Comparison of ENCODE assay signal across 25 mouse cellular contexts in genomic region chr1:33763826-33764225, GRCm38 (mm10). TPM values are rescaled to one million over a fixed set of nuclear protein-coding genes. Genes with fewer than 3 reads are reported as not detected.
DNase-seq lines count a peak whose midpoint lies in the region; ATAC-seq lines count a peak whose summit lies in the region.
"Had no signal": no experiment of that assay in that cellular context is flagged by ENCODE, and none has a peak within 500 bp of the region (broad histone marks: within the 10 kb centered on the region; RNA-seq: fewer than 3 reads in every experiment).

No protein-coding gene starts in this region.

- no peaks in the 10 kb centered on the region for H3K9me3 ChIP-seq in kidney, embryonic 14.5 days (ENCODE audit: control insufficient read depth, low read length)
- no peaks in the 10 kb centered on the region for H3K9me3 ChIP-seq in embryonic facial prominence, embryonic 12.5 days
- H3K9me3 ChIP-seq: embryonic facial prominence, embryonic 15.5 days; forebrain, embryonic 10.5 days; G1E; heart, embryonic 10.5 days; hindbrain, embryonic 13.5 days; intestine, embryonic 15.5 days had no signal

- H3K27me3 ChIP-seq in kidney, embryonic 14.5 days (ENCODE audit: control insufficient read depth, insufficient read depth, low read length) = no peaks in the 10 kb centered on the region
- no peaks in the 10 kb centered on the region for H3K27me3 ChIP-seq in embryonic facial prominence, embryonic 12.5 days
- H3K27me3 ChIP-seq: embryonic facial prominence, embryonic 15.5 days; hindbrain, embryonic 13.5 days; intestine, embryonic 15.5 days had no signal

- no peaks in the 10 kb centered on the region for H3K4me1 ChIP-seq in kidney, embryonic 14.5 days (ENCODE audit: control insufficient read depth, insufficient read depth, low read length)
- H3K4me1 ChIP-seq in embryonic facial prominence, embryonic 12.5 days = peaks cover 4% of the 10 kb centered on the region; the same call in 1 of the 2 replicates
- H3K4me1 ChIP-seq: embryonic facial prominence, embryonic 15.5 days; heart, embryonic 10.5 days; hindbrain, embryonic 13.5 days; intestine, embryonic 15.5 days had no signal

- H3K27ac ChIP-seq in kidney, embryonic 14.5 days (ENCODE audit: low read depth, low read length) = 0 out of 2 replicates have a peak overlapping the region, but pooled peaks have one; percentile 26
- no peak overlapping the region for H3K27ac ChIP-seq in embryonic facial prominence, embryonic 12.5 days
- H3K27ac ChIP-seq: embryonic facial prominence, embryonic 15.5 days; forebrain, embryonic 10.5 days; heart, embryonic 10.5 days; hindbrain, embryonic 13.5 days; intestine, embryonic 15.5 days had no signal

- peak; percentile 45 for ATAC-seq in kidney, embryonic 14.5 days (ENCODE audit: low FRiP score, low TSS enrichment)
- ATAC-seq in embryonic facial prominence, embryonic 12.5 days (ENCODE audit: insufficient number of reproducible peaks, insufficient read depth, low FRiP score, low TSS enrichment) = 0 out of 2 replicates have a peak, but pooled peaks have one; percentile 77
- ATAC-seq: CD4-positive, CD25-positive, alpha-beta regulatory T cell, adult 4 months; forebrain, embryonic 14.5 days; intestine, embryonic 15.5 days had no signal

- H3K4me2 ChIP-seq in kidney, embryonic 14.5 days (replicated peaks; ENCODE audit: low read depth, low read length) = no peak overlapping the region
- H3K4me2 ChIP-seq in embryonic facial prominence, embryonic 12.5 days (replicated peaks) = no peak overlapping the region
- H3K4me2 ChIP-seq: embryonic facial prominence, embryonic 15.5 days; hindbrain, embryonic 13.5 days; intestine, embryonic 15.5 days had no signal

- H3K4me3 ChIP-seq in kidney, embryonic 14.5 days (ENCODE audit: low read length) = no peak overlapping the region
- no peak overlapping the region for H3K4me3 ChIP-seq in embryonic facial prominence, embryonic 12.5 days
- H3K4me3 ChIP-seq: embryonic facial prominence, embryonic 15.5 days; erythroblast, embryonic 14.5 days; forebrain, embryonic 10.5 days; heart, embryonic 10.5 days; hindbrain, embryonic 13.5 days; intestine, embryonic 15.5 days had no signal

- peaks cover 28% of the 10 kb centered on the region; the same call in 1 of the 2 replicates for H3K36me3 ChIP-seq in kidney, embryonic 14.5 days (ENCODE audit: control insufficient read depth, insufficient read depth, low read length)
- H3K36me3 ChIP-seq in embryonic facial prominence, embryonic 12.5 days = peaks cover 20% of the 10 kb centered on the region

- 30% methylated on average over 2 of the region's 2 CpGs for WGBS in kidney, embryonic 14.5 days
- 36% methylated on average over 2 of the region's 2 CpGs for WGBS in embryonic facial prominence, embryonic 12.5 days

- DNase-seq in embryo, embryonic 10 days (ENCODE audit: low spot score) = peak; percentile 55
- DNase-seq in embryo, embryonic 9.5 days (ENCODE audit: extremely low spot score) = no peak
- DNase-seq in kidney, adult 9 months = no peak
- DNase-seq in embryo, embryonic 10.5 days (ENCODE audit: low spot score) = peak; percentile 51
- no peak for DNase-seq in right cerebral cortex, adult 18-20 months
- DNase-seq: adrenal gland, adult 8-10 months; adrenal gland, postnatal 36 days; B cell, adult 2 months; cerebellum, adult 11 months; cerebellum, adult 8-10 months; cerebellum, postnatal 14 days; gastrocnemius, postnatal 14 days; heart, postnatal 10 days; heart, postnatal 4 days had no signal

- no peak overlapping the region for H3K9ac ChIP-seq in kidney, embryonic 14.5 days (ENCODE audit: low read depth, low read length)
- no peak overlapping the region for H3K9ac ChIP-seq in embryonic facial prominence, embryonic 12.5 days
- H3K9ac ChIP-seq: embryonic facial prominence, embryonic 15.5 days; hindbrain, embryonic 13.5 days; intestine, embryonic 15.5 days had no signal

RNA-seq across cellular contexts. Expression of gene Bag2, which starts 6.2 kb away (rescaled TPM):
- polyA plus RNA-seq in kidney, embryonic 14.5 days (2014; fragmentation: Nextera tagmentation; extraction: Ambion mirVana) = 63.8 and 87.5 TPM in 2 replicates
- 40.9 and 45.6 TPM in 2 replicates for polyA plus RNA-seq in embryonic facial prominence, embryonic 12.5 days (2016; fragmentation: Nextera tagmentation; extraction: Ambion mirVana)

RNA-seq across cellular contexts. Expression of gene Rab23, which starts 44.1 kb away (rescaled TPM):
- 13.7 and 30.7 TPM in 2 replicates for polyA plus RNA-seq in kidney, embryonic 14.5 days (2014; fragmentation: Nextera tagmentation; extraction: Ambion mirVana)
- polyA plus RNA-seq in embryonic facial prominence, embryonic 12.5 days (2016; fragmentation: Nextera tagmentation; extraction: Ambion mirVana) = 36.9 and 39.1 TPM in 2 replicates
- polyA plus RNA-seq: G1E had no signal

RNA-seq across cellular contexts. Expression of gene Zfp451, which starts 50.6 kb away (rescaled TPM):
- polyA plus RNA-seq in kidney, embryonic 14.5 days (2014; fragmentation: Nextera tagmentation; extraction: Ambion mirVana) = 21.0 and 38.8 TPM in 2 replicates
- polyA plus RNA-seq in embryonic facial prominence, embryonic 12.5 days (2016; fragmentation: Nextera tagmentation; extraction: Ambion mirVana) = 35.9 and 36.0 TPM in 2 replicates

Comparison
In these comparisons a context has a peak if more than half of its experiments do, and no peak if none do; other contexts are left out.
1. DNase-seq: peak in embryo, embryonic 10 days (single experiment) and embryo, embryonic 10.5 days (single experiment); none in embryo, embryonic 9.5 days (single experiment), kidney, adult 9 months (single experiment) and right cerebral cortex, adult 18-20 months (single experiment).